Mouse (Mus musculus): Measurements from ENCODE around the gene Acss1.

Acss1 gene

GRCm38 (mm10) chr2:150570761-150571160 is 97.5 kb downstream of the Acss1 start:
- no peak for DNase-seq (ENCODE audit: extremely low spot score)

GRCm38 (mm10) chr2:150569847-150570590 is 98.3 kb downstream of the Acss1 start, which contains the start of gene Cst7:
Gene Cst7, plus strand, starts transcription at chr2:150570415.
- no peak for DNase-seq (ENCODE audit: extremely low spot score)
